Mouse (Mus musculus) ovary, adult 18-20 months (tissue): Measurements from ENCODE around the gene Btbd18.

Experiments used
- DNase-seq: peaks from one replicate; pipeline ENCODE4 v3.0.0; 2022; ENCODE audit warnings: low spot score, mixed read lengths

Btbd18 gene

GRCm38 (mm10) chr2:84658806-84659205 is at the start of gene Btbd18:
Gene Btbd18, plus strand, starts transcription at chr2:84659079.
- DNase-seq, result no peak

- no peak for DNase-seq
Measured at GRCm38 (mm10) chr2:84612764-84613163, 46.1 kb upstream of the Btbd18 start.

GRCm38 (mm10) chr2:84617637-84618515 is 41.0 kb upstream of the Btbd18 start:
- DNase-seq, result no peak

- DNase-seq, result no peak
Measured at GRCm38 (mm10) chr2:84618914-84619313, 40.0 kb upstream of the Btbd18 start.

GRCm38 (mm10) chr2:84619646-84620340 is 39.1 kb upstream of the Btbd18 start:
- no peak for DNase-seq

- no peak for DNase-seq
Measured at GRCm38 (mm10) chr2:84622668-84623067, 36.2 kb upstream of the Btbd18 start.

- no peak for DNase-seq
Measured at GRCm38 (mm10) chr2:84623428-84624119, 35.3 kb upstream of the Btbd18 start.

GRCm38 (mm10) chr2:84624201-84624600 is 34.7 kb upstream of the Btbd18 start:
- no peak for DNase-seq

GRCm38 (mm10) chr2:84626366-84626975 is 32.4 kb upstream of the Btbd18 start:
- DNase-seq, result no peak

- no peak for DNase-seq
Measured at GRCm38 (mm10) chr2:84627036-84627435, 31.8 kb upstream of the Btbd18 start.

GRCm38 (mm10) chr2:84632001-84632400 is 26.9 kb upstream of the Btbd18 start:
- no peak for DNase-seq

- peak; percentile 69 for DNase-seq
Measured at GRCm38 (mm10) chr2:84632999-84633398, 25.9 kb upstream of the Btbd18 start.

GRCm38 (mm10) chr2:84634006-84634405 is 24.9 kb upstream of the Btbd18 start:
- DNase-seq, result no peak

GRCm38 (mm10) chr2:84634934-84635482 is 23.9 kb upstream of the Btbd18 start:
- DNase-seq, result no peak

GRCm38 (mm10) chr2:84635611-84636010 is 23.3 kb upstream of the Btbd18 start:
- peak; percentile 93 for DNase-seq

- DNase-seq, result no peak
Measured at GRCm38 (mm10) chr2:84636231-84636741, 22.6 kb upstream of the Btbd18 start.

GRCm38 (mm10) chr2:84637452-84638165 is 21.3 kb upstream of the Btbd18 start:
- no peak for DNase-seq

GRCm38 (mm10) chr2:84638428-84639220 is 20.3 kb upstream of the Btbd18 start:
- DNase-seq, result no peak

GRCm38 (mm10) chr2:84640833-84641232 is 18.0 kb upstream of the Btbd18 start:
- DNase-seq, result no peak

GRCm38 (mm10) chr2:84646138-84646537 is 12.7 kb upstream of the Btbd18 start:
- DNase-seq, result no peak
